Mouse (Mus musculus) T-helper 17 cell (primary cell): Measurements from ENCODE around the gene Pex14.
"Not testable (repeated sequence)": the region's sequence is repeated elsewhere in the genome, so short reads cannot be mapped to it uniquely, and the experiment has no call there.

Source experiments
- in situ Hi-C, 2 experiments: fragments of 300-600 bp; cut with MboI, MseI; formaldehyde crosslinking; loops; 1 replicate in 1 of 2; 2 replicates in 1 of 2; pipeline ENCODE4 v1.15.1; 2025; ENCODE audit warnings: high pct_unique_total_duplicates in 2 of 2

The Pex14 gene

DNA sequence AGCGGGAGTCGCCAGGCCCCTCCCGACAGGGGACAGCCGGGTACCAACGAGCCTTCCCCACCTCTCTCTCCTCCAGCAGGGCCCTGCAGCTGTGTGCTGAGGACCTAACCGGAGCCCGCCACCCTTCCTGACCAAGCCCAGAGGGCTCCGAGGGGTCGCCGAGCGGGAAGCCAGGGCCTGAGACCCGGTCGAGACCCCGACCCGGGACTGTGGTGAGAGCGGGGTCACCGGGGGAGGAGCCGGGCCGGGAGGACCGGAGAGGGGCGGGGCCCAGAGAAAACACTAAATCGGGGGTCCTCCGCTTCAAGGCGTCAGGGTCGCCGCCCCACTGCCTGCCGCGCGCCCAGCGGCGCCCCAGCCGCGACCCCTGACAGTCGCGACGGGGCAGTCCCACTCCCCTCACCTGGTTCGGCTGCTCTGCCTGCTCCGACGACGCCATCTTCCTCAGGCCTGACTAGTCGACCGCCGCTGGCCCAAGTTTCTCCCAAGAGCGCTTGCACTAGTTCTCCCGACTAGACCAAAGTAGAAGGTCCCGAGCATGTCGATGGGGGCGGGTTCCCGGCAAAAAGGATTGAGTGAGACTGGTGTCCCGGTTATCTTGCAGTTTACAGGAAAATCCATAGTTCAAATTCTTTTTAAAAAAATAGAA is at the start of gene Pex14:
TSS of gene Pex14 (minus strand) at position 508 of the 649 bp plus-strand sequence.
- in situ Hi-C loops: loop anchor here in 1 of 2 experiments (10.0 kb wide), 1 partner anchor 1315 kb away; no protein-coding TSS in a partner anchor

DNA sequence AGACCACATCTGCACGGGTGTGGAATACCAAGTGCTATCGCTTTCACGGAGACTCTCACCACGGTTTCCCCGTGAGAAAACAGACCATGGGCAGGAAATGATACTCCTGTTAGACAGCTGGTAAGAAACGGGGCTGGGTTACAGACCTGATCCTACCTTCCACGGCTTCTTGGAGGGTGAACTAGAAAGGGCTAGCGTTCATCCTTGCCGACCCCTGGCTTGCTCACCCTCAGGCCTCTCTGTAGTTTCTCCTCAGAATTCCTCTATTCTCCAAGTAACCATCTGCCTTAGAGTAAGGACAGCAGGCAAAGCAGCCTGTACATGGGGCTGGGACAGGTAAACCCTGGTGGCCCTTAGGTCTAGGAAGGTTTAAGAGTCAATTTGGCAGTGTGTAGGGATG is 49.5 kb upstream of the Pex14 start:
- in situ Hi-C loops: loop anchor here (5.0 to 10.0 kb wide), 2 partner anchors 33 to 396 kb away; no protein-coding TSS in a partner anchor

DNA sequence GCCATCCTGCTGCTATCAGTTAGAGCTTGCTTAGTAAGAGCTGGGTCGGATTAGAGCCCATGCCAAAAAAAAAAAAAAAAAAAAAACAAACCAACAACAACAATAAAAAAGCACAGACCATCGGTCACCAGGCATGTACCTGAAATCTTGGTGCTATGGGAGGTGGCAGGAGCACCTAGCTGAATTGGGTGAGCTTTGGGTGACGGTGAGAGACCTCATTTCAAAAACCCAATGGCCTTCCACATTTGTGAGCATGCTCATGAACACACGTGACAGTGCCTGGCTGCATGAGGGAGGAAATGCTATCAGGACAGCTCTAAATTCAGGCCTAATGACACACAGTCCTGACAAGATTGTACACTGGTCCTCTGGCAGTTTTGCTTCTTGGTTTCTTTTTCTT is 48.4 kb upstream of the Pex14 start:
- in situ Hi-C loops: loop anchor here (5.0 to 10.0 kb wide), 2 partner anchors 34 to 397 kb away; no protein-coding TSS in a partner anchor

DNA sequence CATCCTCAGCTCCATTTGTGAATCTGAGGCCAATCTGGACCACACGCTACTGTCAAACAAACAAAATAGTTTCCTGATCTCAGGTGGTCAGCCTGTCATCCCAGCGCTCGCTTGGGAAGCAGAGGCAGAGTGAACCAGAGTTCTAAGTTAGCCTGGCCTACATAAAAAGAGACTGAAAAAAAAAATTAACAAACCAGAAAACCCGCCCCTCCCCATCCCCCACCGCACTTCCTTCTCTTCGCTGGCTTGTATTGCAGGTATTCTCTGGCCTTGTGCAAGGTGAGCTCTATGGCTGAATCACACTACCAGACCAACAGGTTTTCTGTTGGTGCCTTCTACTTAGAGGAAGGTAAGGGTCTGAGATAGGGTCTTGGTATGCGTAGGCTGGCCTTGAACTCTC is 47.9 kb upstream of the Pex14 start:
- in situ Hi-C loops: loop anchor here (5.0 to 10.0 kb wide), 2 partner anchors 35 to 397 kb away; no protein-coding TSS in a partner anchor

DNA sequence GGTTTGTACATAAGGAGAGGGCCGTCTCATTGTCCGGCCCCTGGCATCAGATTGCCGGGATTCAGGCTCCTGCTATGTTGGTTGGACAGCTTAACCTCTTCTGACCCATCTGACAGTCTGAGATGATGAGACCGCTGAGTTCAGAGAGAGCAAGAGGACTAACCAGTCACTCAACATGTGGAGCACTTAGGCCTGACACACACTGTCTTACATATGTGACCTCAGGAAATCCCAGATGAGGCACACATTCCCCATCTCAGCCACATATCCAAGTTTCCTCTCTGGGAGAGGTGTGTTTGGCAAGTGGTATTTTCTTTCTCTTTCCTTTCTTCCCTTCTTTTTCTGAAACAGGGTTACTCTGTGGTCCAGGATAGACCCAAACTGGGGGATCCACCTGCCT is 45.5 kb upstream of the Pex14 start:
- in situ Hi-C loops: loop anchor here (5.0 to 10.0 kb wide), 2 partner anchors 37 to 400 kb away; no protein-coding TSS in a partner anchor

DNA sequence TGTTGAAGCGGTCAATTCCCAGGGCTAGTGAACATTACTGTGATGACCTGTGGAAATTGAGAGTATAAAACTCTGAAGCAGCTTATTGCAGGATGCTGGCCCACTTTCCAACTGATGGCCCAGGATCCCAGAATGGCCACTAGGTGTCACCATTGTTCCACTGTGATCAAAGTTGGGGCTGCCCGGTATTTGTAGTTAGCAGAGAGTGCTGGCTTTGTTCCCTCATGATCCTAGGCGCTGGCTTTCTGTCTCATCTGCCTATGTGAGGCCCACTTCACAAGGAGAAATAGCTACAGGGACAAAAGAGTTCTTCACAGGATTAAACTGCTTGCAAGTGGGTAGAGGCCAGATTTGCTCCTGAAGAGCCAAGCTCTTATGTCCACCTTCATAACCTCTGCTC is 44.8 kb upstream of the Pex14 start:
- in situ Hi-C loops: loop anchor here (5.0 to 10.0 kb wide), 2 partner anchors 400 to 403 kb away; no protein-coding TSS in a partner anchor

DNA sequence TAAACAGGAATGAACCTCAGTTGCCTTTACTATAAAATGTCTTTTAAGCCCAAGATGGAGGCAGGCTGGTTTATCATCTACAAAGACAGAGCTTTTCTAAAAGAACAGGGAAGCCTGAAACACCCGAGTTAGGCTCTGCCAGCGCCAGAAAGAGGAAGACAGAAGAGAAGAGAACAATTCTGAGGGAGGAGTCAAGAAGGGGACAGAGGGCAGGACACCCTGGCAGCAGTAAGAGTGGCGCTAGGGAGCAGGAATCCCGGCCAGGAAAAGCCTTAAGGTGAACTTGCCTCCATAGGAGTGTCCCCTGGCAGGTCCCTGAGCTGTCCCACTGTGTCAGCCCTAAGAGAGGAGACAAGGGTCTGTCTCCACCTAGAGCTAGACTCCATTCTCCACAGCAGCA is 43.9 kb upstream of the Pex14 start:
- in situ Hi-C loops: loop anchor here (5.0 to 10.0 kb wide), 2 partner anchors 401 to 404 kb away; no protein-coding TSS in a partner anchor

DNA sequence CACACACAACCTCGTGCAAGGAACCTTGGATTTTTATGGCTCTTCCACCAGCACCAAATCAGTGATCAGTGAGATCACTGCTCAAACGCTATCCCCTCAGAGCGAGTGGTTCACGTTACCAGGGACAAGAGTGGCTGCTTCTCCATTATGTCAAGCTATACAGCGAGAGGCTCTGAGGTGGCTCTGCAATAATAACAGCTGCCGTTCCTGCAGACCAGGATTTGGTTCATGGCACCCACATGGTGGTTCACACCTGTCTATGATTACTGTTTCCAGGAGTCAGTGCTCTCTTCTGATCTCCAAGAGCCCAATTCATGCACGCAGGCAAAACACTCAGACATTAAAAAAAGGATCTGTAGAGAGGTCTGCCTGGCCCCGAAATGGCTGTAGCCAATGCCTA is 38.8 kb upstream of the Pex14 start:
- in situ Hi-C loops: no loop called here

DNA sequence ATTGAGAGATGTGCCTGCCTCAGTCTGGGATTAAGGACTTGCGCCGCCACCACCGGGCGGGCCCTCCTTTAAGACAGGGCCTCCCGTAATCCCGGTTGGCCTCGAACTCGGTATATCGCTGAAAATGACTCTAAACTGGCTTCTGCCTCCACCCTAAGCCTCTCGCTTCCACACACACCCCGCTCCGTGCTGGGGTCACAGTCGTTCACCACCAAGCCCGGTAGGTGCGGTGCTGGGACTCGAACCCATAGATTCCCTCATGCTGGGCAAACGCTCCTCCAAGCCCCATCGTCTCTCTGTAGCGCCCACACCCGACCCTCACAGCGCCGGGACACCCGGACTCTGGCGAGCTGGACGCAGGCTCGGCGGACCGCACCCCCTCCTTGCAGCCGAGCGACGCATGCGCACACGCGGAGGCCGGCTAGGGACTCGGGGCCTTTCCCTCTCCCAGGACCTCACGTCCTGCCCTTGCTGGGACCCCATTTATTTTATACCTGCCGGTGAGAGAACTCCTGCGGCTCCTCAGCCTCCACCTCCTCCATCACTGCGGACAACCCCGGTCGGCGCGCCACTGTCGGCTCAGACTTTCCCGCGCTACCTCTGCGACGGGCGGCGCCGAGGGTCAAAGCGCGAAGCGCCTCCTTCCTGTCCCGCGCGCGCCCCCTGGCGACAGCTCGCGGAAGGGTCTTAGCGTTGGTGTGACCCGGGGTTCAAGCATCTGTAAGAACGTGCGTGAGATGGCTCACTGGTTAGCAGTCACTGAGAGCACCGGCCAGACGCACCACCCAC is 37.5 kb upstream of the Pex14 start, which contains the start of gene Cenps:
TSS of gene Cenps (minus strand) at position 648 of the 789 bp plus-strand sequence.
- in situ Hi-C loops: no loop called here

DNA sequence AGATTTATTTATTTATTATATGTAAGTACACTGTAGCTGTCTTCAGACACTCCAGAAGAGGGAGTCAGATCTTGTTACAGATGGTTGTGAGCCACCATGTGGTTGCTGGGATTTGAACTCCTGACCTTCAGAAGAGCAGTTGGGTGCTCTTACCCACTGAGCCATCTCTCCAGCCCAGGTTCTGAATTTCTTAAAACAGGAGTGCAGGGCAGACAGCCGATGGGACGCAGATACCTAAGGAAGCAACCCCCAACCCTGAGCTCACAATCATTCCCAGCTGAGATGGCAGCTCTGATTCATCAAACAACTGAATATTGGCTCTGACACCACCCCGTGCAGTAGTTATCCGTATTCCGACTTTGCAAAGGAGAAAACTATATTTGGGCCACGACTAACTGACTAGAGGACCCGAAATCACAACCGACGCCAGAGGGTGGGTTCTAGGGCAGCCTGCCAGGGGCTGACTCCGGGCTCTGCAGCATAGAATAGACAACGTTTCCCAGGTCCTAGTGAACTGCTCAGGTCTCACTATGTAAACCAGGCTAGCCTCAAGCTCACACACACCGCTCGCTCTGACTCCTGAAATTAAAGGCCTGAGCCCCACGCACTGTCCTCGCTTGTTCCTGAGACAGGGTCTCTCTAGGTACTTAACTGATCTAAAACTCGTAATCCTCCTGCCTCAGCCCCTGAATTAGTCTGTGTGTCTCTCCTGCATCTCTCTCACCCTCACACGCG is 36.6 kb upstream of the Pex14 start:
- in situ Hi-C loops: no loop called here

DNA sequence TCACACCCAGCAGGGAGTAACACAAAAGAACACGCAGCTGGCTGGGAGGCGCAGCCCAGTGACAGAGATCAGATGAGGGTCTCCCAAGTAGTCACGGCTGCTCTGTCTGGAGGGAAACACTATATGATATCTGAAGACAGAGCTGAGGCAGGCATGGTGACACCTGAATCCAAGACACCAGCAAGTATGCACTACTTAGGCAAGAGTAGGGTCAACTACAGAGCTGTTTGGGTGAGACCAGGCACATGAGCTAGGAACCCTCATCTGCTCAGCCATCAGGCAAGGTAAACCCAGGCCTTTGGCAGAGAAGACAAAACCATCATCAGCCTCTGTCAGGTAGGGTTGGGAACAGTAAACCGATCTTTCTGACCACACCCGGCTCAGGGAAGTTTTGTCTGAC is 33.7 kb upstream of the Pex14 start:
- in situ Hi-C loops: no loop called here

DNA sequence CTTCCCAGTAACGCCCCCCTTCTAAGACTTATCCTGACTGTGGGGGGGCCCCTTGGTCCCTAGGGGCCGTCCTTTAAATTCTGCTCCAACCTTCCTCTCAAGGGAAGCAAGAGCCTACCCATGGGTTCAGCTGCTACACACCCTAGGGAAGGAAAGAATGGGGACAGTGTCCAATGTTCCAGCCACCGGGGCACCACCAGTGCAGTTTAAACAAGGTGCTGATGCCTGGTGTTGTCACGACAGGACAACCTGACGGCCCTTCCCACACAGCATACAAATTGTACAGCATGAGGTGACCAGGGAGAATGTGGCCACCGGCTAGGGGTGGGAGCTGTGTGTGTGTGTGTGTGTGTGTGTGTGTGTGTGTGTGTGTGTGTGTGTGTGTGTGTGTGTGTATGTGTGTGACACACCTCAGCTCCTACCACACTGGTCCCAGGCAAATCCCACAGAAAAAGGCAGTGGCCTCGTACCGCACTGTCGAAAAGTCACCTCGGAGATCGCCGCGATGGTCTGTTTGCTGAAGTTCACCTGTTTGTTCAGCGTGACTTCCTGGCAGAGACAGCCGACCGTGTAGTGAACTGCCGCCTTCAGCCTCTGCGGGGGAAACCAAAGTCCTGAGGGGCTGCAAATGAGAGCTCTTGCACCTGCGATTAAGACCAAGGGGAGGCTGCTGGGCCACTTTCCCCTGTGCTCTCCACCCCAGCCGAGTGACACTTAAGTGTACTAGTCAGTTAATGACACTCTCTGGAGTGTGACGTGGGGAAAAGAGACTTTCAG is 32.3 kb upstream of the Pex14 start:
- in situ Hi-C loops: no loop called here

DNA sequence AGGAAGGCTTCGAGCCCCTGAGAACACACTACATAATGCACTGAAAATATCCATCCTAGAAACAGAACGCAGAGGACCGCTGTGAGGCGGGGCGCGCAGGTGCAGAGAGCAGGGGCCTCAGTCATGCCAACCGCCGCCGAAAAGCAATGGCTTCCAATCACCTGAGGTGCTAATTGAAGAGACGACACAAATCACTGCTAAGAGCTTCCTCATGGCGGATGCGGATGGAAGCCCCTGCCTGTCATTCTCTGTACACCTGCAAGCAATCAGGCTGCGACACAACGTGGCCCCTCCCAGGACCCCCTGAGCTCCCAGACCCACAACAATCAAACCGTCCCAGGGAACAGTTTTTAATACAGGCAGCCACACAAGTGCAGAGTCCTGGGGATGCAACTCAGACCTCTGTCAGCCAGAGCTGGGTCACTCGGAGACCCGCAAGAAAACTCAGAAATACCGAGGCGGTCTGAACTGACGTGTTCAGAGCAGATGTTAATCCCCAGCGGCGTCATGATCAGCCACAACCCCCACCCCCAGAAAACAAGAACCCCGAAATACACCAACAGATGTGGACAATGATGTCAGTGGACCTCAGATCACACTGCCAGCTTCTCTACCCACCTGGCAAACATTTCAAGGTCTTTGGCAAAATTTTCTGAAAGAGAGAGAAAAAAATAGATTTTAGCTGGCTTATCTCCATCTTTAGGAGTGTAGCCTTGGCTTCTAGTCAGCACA is 31.5 kb upstream of the Pex14 start:
- in situ Hi-C loops: no loop called here

DNA sequence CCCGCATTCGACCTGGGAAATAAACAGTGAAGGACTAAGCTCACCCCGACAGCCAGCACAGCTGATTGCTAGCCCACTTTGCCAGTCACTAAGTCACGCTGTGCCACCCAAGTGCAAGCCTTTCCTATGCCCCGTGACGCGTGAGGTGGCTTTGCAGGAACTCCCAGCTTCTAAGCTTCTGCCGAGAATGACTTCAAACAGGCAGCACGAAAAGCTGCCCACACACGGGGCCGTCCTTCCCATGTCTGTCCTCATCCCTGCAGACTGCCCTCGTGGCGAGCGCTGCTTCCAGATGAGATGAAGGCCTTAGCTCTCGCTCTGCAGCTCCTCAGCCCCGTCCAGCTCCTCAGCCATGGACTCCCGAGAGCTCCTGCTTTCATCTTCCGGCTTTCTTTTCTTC is 28.8 kb upstream of the Pex14 start:
- in situ Hi-C loops: no loop called here

DNA sequence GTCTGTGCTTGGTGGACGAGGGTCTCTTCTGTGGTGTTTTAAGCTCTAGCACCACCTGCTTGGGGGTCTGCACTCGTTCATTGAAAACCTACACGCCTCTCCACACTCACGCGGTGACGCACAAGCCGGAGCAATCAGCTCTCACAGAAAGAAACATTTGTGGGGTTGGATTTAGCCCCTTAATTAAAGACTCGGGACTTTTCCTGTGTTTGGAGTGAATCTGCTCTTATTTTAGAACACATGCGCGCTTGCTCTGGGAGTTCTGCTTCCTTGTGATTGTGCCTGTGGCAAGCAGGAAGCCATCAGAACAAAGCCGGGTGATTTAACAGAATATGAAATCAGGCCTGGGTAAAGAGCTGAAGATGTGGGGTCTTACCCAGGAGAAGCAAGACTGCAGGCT is 27.0 kb upstream of the Pex14 start, which contains the start of gene Cort:
TSS of gene Cort (minus strand) at position 101 of the 400 bp plus-strand sequence.
- in situ Hi-C loops: no loop called here

DNA sequence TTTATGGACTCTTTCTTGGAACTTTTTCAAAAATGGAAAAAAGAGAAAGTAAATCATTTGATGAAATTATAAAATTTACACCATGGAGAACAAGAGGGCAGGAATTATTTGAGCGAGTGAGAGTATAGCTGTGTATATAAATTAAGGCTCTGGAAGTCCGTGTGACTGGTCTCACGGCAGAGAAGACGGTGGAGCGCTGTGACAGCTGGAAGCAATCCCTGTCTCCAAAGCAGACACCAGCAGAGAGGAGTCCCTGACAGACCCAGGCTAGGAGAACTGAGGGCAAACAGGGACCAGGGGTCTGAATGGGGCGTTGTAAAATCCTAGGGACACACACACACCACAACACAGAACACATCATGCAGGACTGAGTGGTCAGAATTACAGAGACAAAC is 26.4 kb upstream of the Pex14 start:
- in situ Hi-C loops: no loop called here

DNA sequence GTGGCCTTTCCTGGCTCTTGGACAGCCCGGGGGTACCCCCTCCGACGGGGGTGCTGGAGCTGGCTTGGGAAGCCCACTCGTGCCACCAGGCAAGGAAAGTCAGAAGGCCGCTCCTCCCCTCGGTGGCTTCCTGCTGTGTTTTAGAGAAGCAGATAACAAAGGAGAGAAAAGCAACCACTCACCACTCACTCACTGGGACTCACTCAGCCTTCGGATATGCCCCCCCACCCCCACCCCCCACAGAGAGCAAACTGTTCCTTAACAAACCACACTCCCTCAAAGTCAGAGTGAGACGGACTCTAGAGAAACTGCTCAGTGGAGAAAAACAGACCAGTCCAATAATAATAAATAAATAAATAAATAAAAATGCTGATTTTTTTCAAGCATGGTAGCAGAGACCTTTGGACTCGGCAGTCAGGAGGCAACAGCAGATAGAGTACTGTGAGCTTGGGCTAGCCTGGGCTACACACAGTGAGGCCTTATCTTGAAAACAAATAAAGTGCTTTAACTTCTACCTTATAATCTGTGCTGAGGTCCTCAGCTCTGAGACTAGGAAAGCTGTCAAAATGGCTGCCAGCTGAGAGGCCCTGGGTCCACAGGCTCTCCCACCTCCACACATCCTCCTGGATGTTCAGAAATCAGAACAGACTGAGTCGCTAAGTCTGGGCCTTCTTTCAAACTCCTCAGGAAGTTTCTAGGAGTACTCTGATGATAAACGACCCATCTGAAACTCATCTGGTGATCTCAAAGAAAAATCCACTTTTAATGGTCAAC is 25.9 kb upstream of the Pex14 start:
- in situ Hi-C loops: no loop called here

DNA sequence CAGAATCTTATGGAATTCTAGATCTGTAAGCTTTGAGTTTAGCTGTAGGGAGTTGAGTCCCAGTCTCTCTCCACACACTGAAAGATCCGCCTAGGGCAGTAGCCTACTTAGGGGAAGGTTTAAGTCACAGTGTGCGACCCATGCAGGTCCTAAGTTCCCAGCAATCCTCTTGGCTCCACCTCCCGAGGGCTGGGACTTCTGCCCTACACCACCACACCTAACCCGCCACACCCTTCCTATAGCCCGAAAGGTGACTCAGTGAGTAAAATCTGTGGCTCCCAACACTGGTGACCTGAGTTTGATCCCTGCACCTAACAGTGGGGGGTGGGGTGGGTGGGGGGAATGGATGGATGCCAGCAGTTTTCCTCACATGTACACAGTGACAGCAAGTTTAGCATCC is 23.8 kb upstream of the Pex14 start:
- in situ Hi-C loops: no loop called here

DNA sequence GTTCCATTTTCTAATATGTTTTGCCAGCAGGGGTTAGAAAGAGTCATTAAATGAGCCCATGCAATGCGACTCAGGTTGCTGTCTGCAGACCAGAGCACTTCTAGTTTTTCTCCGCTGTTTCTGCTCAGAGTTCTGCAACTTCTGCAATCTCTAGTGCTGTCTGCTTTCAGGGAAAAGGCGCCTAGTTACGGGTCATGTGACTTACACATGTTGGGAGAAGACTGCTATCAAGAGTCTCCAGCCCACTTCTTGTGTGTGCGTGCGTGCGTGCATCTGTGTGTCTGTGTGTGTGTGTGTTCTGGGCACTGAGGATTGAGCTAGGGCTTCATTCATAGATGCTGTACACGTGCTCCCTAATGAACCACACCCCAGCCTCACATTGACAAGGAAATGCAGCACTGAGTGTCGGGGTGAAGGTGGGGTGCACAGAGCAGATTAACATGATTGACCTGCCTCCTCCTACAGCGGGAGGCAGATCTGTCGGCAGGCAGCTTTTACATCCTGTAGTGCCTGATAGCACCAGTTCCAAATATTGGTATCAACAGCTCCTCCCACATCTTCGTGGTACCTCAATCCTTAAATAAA is 20.4 kb upstream of the Pex14 start:
- in situ Hi-C loops: not testable (repeated sequence)
